Mouse (Mus musculus) embryonic facial prominence, embryonic 13.5 days (tissue): ENCODE measurements around the gene Ifi206. TPM values are rescaled to one million over a fixed set of nuclear protein-coding genes. Genes with fewer than 3 reads are reported as not detected.
"Not testable (repeated sequence)": the region's sequence is repeated elsewhere in the genome, so short reads cannot be mapped to it uniquely, and the experiment has no call there.

Experiments used
- ATAC-seq: fragments of 200-750 bp; cut with Nextera tagmentation; 2 replicates; pipeline ENCODE4 v1.8.0; 2017; ENCODE audit warnings: low read depth; ENCODE audit not compliant: insufficient number of reproducible peaks, insufficient read depth, low FRiP score, low TSS enrichment
- H3K27ac ChIP-seq: fragments of 300-500 bp; sonication (generic); 2 replicates; pipeline ENCODE4 v1.5.1; 2015; ENCODE audit warnings: moderate library complexity, mild to moderate bottlenecking, inconsistent platforms
- H3K27me3 ChIP-seq: fragments of 300-500 bp; sonication (generic); 2 replicates; pipeline ENCODE4 v1.6.1; 2015; ENCODE audit warnings: mild to moderate bottlenecking, inconsistent platforms
- H3K36me3 ChIP-seq: fragments of 300-500 bp; sonication (generic); 2 replicates; pipeline ENCODE4 v1.6.1; 2015; ENCODE audit warnings: mild to moderate bottlenecking, inconsistent platforms
- H3K4me1 ChIP-seq: fragments of 300-500 bp; sonication (generic); 2 replicates; pipeline ENCODE4 v1.6.1; 2015; ENCODE audit warnings: inconsistent platforms
- H3K4me2 ChIP-seq: fragments of 300-500 bp; sonication (generic); 2 replicates; pipeline ENCODE4 v1.6.1; 2015; ENCODE audit warnings: moderate library complexity, mild to moderate bottlenecking, inconsistent platforms
- H3K4me3 ChIP-seq: fragments of 300-500 bp; sonication (generic); 2 replicates; pipeline ENCODE4 v1.5.1; 2015; ENCODE audit warnings: mild to moderate bottlenecking, inconsistent platforms
- H3K9ac ChIP-seq: fragments of 300-500 bp; sonication (generic); 2 replicates; pipeline ENCODE4 v1.6.1; 2015; ENCODE audit warnings: mild to moderate bottlenecking, inconsistent platforms
- H3K9me3 ChIP-seq: fragments of 300-500 bp; sonication (generic); 2 replicates; pipeline ENCODE4 v1.6.1; 2016; ENCODE audit warnings: inconsistent platforms
- WGBS: fragments of 180-500 bp; shearing (Covaris S2); methylation state at CpG from one replicate; pipeline ENCODE4 v1.1.7; 2015; ENCODE audit warnings: mixed read lengths; 5-methylcytosine and 5-hydroxymethylcytosine counted together
- polyA plus RNA-seq: library from polyadenylated mRNA; unstranded; fragments of >200 nt; fragmentation: Nextera tagmentation; extraction: Ambion mirVana; gene quantifications from 2 replicates; pipeline ENCODE4 v1.2.1, GENCODE M21; 2015

The Ifi206 gene
- not detected in 2 replicates for polyA plus RNA-seq

DNA sequence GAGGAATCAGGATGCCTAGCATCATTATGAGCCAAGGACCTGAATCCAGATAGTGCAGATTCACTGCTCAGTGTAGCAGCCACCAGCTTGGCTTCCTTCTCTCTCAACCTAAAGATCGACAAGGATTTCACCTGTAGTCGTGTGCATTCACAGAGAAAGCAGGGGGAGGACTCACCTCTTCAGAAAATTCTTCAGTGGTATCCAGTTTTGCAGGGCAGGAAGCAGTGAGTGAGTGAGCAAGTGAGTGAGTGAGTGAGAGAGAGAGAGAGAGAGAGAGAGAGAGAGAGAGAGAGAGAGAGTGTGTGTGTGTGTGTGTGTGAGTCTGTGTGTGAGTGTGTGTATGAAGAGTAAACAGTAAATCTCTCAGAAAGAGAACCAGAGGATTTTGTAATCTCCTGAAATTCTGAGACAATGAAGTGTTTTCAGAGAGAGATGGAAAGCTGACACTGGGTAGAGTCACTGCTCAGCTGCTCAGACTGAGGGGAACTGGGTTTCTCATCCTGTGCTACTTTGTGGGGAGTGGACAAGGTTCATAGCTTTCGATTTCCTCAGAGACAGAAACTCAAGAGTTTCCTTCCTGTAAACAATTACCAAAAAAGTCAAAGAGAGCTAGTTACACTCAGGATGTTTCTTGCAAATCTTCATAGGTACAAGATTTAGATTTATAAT lies at the start of gene Ifi206:
TSS of gene Ifi206 (minus strand) at position 230 of the 669 bp plus-strand sequence.
- H3K27me3 ChIP-seq, H3K4me3 ChIP-seq, H3K9me3 ChIP-seq, H3K27ac ChIP-seq, ATAC-seq, H3K4me2 ChIP-seq, H3K36me3 ChIP-seq, H3K9ac ChIP-seq, H3K4me1 ChIP-seq: not testable (repeated sequence)
- 74% methylated on average over 3 of the region's 3 CpGs for WGBS

DNA sequence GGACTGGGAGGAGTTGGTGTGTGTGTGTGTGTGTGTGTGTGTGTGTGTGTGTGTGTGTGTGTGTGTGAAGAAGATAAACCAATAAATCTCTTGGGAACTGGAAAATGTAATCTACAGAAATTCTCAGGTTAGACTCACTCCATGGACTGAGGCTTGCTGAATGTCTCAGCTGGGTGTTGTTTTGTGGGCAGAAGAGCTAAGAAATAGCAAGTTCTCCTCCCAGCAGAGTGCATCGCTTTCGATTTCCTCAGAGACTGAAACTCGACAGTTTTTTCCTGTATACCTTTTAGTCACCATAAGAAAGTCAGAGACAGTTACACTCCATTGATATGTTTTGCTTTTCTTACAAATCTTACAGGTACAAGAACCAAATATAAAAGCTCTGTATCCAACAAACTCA lies 45.0 kb upstream of the Ifi206 start, which contains the start of gene Ifi214:
TSS of gene Ifi214 (minus strand) at position 167 of the 400 bp plus-strand sequence.
- not testable (repeated sequence) for H3K36me3 ChIP-seq, H3K9ac ChIP-seq, H3K4me3 ChIP-seq, H3K4me1 ChIP-seq, H3K4me2 ChIP-seq, H3K27me3 ChIP-seq, H3K9me3 ChIP-seq, H3K27ac ChIP-seq, ATAC-seq
- 92% methylated on average over 3 of the region's 3 CpGs for WGBS

DNA sequence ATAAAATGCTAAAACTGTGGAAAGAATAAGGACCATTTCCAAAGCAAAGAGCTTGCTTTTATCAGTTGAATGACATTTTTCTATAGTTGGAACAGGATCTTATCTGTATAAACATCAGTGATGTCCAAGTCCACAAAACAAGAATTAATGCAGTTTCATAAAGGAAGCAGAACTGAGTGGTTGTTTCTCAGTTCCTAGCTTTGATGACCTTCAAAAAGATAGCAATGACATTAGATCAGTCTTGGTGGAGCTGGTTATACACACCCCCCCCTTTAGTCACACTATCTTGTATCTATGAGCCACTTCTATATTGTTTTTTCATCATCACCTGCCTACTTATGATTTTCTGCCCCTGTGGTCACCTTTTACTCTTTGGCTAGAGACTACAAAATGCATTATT lies 30.6 kb upstream of the Ifi206 start:
- no peak overlapping the region for H3K9ac ChIP-seq
- no peak overlapping the region for H3K4me3 ChIP-seq
- no peaks in the 10 kb centered on the region for H3K27me3 ChIP-seq
- no peak overlapping the region for H3K27ac ChIP-seq
- ATAC-seq: no peak
- no peaks in the 10 kb centered on the region for H3K4me1 ChIP-seq
- H3K4me2 ChIP-seq: no peak overlapping the region
- H3K36me3 ChIP-seq: no peaks in the 10 kb centered on the region
- no peaks in the 10 kb centered on the region for H3K9me3 ChIP-seq

DNA sequence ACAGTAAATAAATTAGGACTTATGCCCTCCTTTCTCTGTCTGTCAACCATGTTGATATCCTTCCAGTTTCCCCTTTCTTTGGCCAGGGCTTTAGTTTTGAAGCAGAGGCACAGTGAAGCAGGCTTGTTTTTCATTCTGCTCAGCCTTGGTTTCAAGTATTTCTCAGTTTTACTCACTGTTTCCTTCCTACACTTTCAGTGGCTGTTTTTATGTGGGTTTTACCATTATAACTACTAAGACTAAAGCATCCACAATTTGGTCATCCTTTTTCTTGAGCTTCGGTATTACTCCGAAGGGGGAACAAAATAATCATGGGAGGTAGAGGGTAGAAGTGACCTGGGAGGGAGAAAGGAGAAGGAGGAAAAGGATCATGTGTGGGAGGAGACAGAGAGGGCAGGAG lies 19.8 kb upstream of the Ifi206 start:
- not testable (repeated sequence) for H3K9me3 ChIP-seq, H3K36me3 ChIP-seq, H3K27ac ChIP-seq, ATAC-seq, H3K4me2 ChIP-seq, H3K27me3 ChIP-seq, H3K4me1 ChIP-seq, H3K9ac ChIP-seq, H3K4me3 ChIP-seq
- WGBS: 93% methylated on average over 2 of the region's 2 CpGs

DNA sequence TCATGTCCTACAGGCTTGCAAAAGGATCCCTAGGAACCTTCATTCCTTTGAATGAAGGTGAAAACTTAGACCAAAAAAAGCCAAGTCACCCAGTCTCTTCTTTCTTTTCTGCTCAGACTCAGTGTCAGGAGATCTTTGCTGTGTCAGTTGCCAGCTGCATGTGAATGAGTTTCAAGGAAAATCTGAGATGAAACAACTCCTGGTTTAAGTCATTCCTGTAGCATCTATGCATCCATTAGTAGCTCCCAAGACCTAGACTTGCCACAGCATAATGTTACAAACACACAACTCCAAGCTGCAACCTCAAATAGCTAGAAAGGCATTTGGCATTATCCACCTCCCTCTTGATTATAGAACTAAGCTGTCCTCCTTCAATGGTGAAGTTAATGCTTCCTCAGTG lies 642 bp upstream of the Ifi206 start:
- H3K36me3 ChIP-seq, H3K9me3 ChIP-seq, H3K4me2 ChIP-seq, H3K27me3 ChIP-seq, ATAC-seq, H3K27ac ChIP-seq, H3K4me1 ChIP-seq, H3K9ac ChIP-seq, H3K4me3 ChIP-seq: not testable (repeated sequence)

DNA sequence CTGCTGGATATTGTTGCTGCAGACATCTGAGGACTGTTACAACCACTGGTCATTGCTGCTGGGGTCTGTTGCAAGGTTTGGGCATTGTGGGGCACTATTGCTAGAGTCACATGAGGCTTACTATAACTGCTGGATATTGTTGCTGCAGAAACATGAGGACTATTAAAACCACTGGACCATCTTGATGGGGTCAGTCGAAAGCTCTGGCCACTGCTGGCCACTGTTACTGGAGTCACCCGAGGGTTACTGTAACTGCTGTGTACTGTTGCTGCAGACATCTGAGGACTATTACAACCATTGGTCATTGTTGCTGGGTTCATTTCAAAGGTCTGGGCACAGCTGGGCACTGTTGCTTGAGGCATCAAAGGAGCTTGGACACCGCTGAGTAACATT lies 9.7 kb downstream of the Ifi206 start:
- not testable (repeated sequence) for H3K27me3 ChIP-seq, H3K9ac ChIP-seq, H3K27ac ChIP-seq, H3K9me3 ChIP-seq, ATAC-seq, H3K4me1 ChIP-seq, H3K4me3 ChIP-seq, H3K36me3 ChIP-seq, H3K4me2 ChIP-seq
- WGBS: 80% methylated on average over 3 of the region's 3 CpGs

DNA sequence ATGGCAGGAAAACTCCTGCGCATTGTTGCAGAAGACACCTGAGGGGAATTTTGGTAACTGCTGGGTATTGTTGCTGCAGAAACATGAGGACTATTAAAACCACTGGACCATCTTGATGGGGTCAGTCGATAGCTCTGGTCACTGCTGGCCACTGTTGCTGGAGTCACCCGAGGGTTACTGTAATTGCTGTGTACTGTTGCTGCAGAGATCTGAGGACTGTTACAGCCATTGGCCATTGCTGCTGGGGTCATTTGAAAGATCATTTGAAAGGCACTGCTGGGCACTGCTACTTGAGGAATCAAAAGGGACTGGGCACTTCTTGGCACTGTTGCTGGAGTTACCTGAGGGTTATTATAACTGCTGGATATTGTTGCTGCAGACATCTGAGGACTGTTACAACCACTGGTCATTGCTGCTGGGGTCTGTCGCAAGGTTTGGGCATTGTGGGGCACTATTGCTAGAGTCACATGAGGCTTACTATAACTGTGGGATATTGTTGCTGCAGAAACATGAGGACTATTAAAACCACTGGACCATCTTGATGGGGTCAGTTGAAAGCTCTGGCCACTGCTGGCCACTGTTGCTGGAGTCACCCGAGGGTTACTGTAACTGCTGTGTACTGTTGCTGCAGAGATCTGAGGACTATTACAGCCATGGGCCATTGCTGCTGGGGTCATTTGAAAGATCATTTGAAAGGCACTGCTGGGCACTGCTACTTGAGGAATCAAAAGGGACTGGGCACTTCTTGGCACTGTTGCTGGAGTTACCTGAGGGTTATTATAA lies 10.3 kb downstream of the Ifi206 start:
- H3K27me3 ChIP-seq, ATAC-seq, H3K27ac ChIP-seq, H3K9ac ChIP-seq, H3K4me2 ChIP-seq, H3K4me3 ChIP-seq, H3K36me3 ChIP-seq, H3K9me3 ChIP-seq, H3K4me1 ChIP-seq: not testable (repeated sequence)
- WGBS: 88% methylated on average over 5 of the region's 5 CpGs

DNA sequence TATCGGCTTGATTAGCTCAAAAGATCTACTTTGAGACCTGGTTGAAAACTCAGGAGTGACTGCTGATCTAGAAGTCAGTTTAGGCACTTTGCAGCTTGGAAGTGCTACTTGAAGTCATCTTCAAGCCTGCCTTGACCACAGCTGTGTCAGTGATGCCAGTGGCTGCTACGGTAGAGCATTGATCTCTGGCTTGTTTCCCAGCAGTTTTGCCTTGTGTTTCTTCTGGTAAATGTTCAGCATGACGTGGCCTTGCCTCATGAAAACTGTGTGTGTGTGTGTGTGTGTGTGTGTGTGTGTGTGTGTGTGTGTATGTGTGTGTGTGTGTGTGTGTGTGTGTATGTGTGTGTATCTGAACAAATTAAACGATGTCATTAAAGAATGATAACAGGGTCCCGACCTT lies 34.1 kb downstream of the Ifi206 start:
- Histone ChIP-seq H3K27me3 (no peaks in the 10 kb centered on the region), H3K4me3 (no peak overlapping the region), H3K9ac (no peak overlapping the region), H3K4me1 (no peaks in the 10 kb centered on the region), H3K27ac (no peak overlapping the region), H3K36me3 (no peaks in the 10 kb centered on the region), H3K4me2 (no peak overlapping the region), H3K9me3 (no peaks in the 10 kb centered on the region)
- 90% methylated on average over 5 of the region's 5 CpGs for WGBS
- no peak for ATAC-seq

DNA sequence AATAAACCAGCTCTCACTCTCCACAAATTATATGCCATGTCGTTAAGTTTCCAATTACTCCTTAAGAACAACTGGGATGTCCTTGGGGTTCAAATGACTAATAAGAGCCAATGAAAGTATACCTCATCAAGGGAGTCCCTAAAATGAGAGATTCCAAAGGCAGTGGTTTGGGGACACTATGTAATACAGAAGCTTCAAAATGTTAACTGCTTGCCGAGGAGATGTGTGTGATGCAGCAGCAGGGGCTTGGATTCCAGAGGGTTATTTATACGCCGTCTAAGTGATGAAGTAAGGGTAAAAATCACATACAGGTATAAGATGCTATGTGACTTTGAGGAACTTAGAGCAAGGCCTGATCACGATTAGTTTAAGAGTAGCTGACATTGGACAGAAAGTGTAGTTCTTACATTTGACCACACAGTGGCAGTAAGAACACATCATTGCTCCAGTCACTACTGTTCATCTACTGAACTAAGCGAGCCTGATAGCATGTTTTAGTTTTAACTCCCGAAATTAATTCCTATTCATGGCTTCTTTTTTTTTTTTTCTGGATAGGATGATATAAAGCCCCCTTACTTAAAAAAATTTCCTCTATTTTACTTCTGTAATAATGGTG lies 34.6 kb downstream of the Ifi206 start:
- no peak for ATAC-seq
- Histone ChIP-seq H3K4me2 (no peak overlapping the region), H3K9me3 (no peaks in the 10 kb centered on the region), H3K4me1 (no peaks in the 10 kb centered on the region), H3K27me3 (no peaks in the 10 kb centered on the region), H3K4me3 (no peak overlapping the region), H3K36me3 (no peaks in the 10 kb centered on the region), H3K27ac (no peak overlapping the region), H3K9ac (no peak overlapping the region)
- WGBS: 51% methylated on average over 7 of the region's 7 CpGs

DNA sequence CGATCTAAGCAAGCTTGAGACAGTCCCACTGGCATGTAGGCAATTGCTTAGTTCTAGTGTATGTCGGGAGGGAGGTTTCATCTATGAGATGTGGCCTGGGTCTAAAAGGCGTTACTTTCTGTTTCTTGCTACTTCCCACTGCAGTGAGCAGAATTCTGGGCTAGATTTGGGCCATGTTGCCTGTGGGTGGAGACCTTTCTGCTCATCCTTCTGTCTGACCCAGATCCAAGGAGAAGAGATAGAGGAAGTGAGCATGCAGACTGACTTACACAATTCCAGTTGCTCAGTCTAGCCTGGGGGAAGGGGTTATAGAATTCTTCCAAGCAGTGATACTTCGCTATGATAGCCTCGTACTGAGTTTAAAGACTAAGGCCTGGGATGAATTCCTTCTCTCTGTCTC lies 39.2 kb downstream of the Ifi206 start:
- H3K27ac ChIP-seq: no peak overlapping the region
- H3K4me3 ChIP-seq: no peak overlapping the region
- H3K4me1 ChIP-seq: no peaks in the 10 kb centered on the region
- H3K36me3 ChIP-seq: no peaks in the 10 kb centered on the region
- no peaks in the 10 kb centered on the region for H3K27me3 ChIP-seq
- H3K9me3 ChIP-seq: no peaks in the 10 kb centered on the region
- ATAC-seq: no peak
- no peak overlapping the region for H3K9ac ChIP-seq
- no peak overlapping the region for H3K4me2 ChIP-seq
- WGBS: 87% methylated on average over 5 of the region's 5 CpGs

DNA sequence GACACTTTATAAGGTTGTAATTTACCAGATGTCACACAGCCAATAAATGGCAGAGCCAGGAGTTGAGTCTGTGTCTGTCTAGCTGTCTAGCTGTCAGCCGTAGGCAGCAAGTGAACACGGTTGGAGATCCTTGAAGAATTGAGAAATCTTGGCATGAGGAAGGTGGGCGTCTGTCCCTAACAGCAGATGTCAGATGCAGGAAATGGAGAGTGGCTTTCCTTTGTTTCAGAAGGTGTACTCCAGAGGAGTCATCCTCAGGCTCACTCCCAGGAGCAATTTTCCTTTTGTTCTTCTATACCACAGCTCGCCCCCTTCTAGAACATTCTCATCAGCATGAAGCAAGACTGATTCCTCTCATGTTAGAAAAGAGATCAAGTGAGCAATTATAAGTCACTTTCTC lies 40.2 kb downstream of the Ifi206 start:
- Histone ChIP-seq H3K4me2 (no peak overlapping the region), H3K9ac (no peak overlapping the region), H3K4me3 (no peak overlapping the region), H3K36me3 (no peaks in the 10 kb centered on the region), H3K27ac (no peak overlapping the region), H3K27me3 (no peaks in the 10 kb centered on the region), H3K4me1 (no peaks in the 10 kb centered on the region), H3K9me3 (no peaks in the 10 kb centered on the region)
- ATAC-seq: no peak
- WGBS: 83% methylated on average over 4 of the region's 4 CpGs

DNA sequence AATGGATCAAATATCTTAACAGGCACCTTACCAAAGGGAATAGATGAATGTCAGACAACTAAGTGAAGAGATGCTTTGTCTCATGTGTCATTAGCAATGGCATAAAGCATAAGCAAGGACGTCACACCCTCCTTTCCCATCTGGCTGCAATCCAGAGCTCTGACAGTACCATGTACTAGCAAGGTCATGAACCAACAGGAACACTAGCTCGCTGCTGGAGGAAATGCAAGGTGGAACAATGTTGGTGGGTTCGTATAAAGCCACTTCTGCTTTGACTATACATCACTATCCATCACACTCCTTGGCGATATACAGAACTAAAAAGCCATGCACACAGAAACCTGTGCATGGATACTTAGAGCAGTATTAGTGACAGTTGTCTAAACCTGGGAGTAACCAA lies 43.8 kb downstream of the Ifi206 start:
- H3K9me3 ChIP-seq: no peaks in the 10 kb centered on the region
- H3K4me1 ChIP-seq: no peaks in the 10 kb centered on the region
- H3K36me3 ChIP-seq: no peaks in the 10 kb centered on the region
- ATAC-seq: no peak
- H3K4me2 ChIP-seq: no peak overlapping the region
- H3K4me3 ChIP-seq: no peak overlapping the region
- WGBS: 68% methylated on average over 4 of the region's 4 CpGs
- H3K27ac ChIP-seq: no peak overlapping the region
- H3K27me3 ChIP-seq: no peaks in the 10 kb centered on the region
- H3K9ac ChIP-seq: no peak overlapping the region
